Mouse (Mus musculus): Measurements from ENCODE around the gene Jdp2.

DNA sequence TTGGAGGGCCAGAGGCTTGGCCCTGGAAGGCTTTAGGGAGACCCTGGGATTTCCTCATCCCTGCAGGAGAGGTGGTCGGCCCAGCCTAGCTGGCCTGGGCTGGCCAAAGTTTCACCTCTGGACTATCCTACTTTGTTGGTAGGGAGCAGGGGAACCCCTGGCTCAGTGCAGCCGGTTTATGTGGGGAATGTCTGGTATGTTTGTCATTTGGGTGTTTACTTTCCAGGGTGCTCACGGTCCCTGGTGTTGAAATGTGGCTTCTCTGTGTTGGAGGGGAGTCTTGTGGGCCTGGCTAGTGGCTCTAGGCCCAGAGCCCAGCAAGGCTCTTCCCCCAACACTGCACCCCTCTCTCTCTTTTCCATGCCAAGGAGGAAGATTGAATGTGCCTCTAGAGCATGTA lies 24.9 kb downstream of the Jdp2 start:
- no peak for TF ChIP-seq CTCF (IDR thresholded peaks at IDR 0.05; ENCODE audit: extremely low read depth, insufficient read depth, low read length)
- TF ChIP-seq POLR2A (IDR thresholded peaks at IDR 0.05; ENCODE audit: extremely low read depth, insufficient read depth, low read length), result no peak

All from cortical plate, adult 2 months (tissue).